Mouse (Mus musculus) forebrain, embryonic 10.5 days (tissue): ENCODE measurements around the gene Cd63. TPM values are rescaled to one million over a fixed set of nuclear protein-coding genes. Genes with fewer than 3 reads are reported as not detected.

Experiments used
- DNase-seq: peaks from one replicate; pipeline ENCODE4 v3.0.0-alpha.2; 2017; ENCODE audit warnings: low spot score; ENCODE audit errors: extremely low spot score
- H3K27ac ChIP-seq: fragments of 300-500 bp; sonication (generic); 2 replicates; pipeline ENCODE4 v1.5.1; 2016; ENCODE audit warnings: mild to moderate bottlenecking
- H3K27me3 ChIP-seq: fragments of 300-500 bp; sonication (generic); 2 replicates; pipeline ENCODE4 v1.6.1; 2016; ENCODE audit warnings: mild to moderate bottlenecking; ENCODE audit not compliant: poor library complexity, severe bottlenecking
- H3K36me3 ChIP-seq: fragments of 300-500 bp; sonication (generic); replicated peaks from 2 replicates; pipeline ENCODE4 v1.6.1; 2016; ENCODE audit warnings: mild to moderate bottlenecking, moderate library complexity
- H3K4me1 ChIP-seq: fragments of 300-500 bp; sonication (generic); 2 replicates; pipeline ENCODE4 v1.6.1; 2016
- H3K4me3 ChIP-seq: fragments of 300-500 bp; sonication (generic); 2 replicates; pipeline ENCODE4 v1.5.1; 2016; ENCODE audit warnings: mild to moderate bottlenecking, moderate library complexity
- H3K9me3 ChIP-seq: fragments of 300-500 bp; sonication (generic); 2 replicates; pipeline ENCODE4 v1.6.1; 2016; ENCODE audit warnings: mild to moderate bottlenecking, moderate library complexity
- WGBS: fragments of 180-500 bp; shearing (Covaris S2); methylation state at CpG from one replicate; pipeline ENCODE4 v1.1.7; 2016; 5-methylcytosine and 5-hydroxymethylcytosine counted together
- polyA plus RNA-seq: library from polyadenylated mRNA; unstranded; fragments of >200 nt; fragmentation: Nextera tagmentation; extraction: Ambion mirVana; gene quantifications from 2 replicates; pipeline ENCODE4 v1.2.1, GENCODE M21; 2016

The Cd63 gene
- polyA plus RNA-seq, 1 experiment from 2014 or later = 179 TPM

DNA sequence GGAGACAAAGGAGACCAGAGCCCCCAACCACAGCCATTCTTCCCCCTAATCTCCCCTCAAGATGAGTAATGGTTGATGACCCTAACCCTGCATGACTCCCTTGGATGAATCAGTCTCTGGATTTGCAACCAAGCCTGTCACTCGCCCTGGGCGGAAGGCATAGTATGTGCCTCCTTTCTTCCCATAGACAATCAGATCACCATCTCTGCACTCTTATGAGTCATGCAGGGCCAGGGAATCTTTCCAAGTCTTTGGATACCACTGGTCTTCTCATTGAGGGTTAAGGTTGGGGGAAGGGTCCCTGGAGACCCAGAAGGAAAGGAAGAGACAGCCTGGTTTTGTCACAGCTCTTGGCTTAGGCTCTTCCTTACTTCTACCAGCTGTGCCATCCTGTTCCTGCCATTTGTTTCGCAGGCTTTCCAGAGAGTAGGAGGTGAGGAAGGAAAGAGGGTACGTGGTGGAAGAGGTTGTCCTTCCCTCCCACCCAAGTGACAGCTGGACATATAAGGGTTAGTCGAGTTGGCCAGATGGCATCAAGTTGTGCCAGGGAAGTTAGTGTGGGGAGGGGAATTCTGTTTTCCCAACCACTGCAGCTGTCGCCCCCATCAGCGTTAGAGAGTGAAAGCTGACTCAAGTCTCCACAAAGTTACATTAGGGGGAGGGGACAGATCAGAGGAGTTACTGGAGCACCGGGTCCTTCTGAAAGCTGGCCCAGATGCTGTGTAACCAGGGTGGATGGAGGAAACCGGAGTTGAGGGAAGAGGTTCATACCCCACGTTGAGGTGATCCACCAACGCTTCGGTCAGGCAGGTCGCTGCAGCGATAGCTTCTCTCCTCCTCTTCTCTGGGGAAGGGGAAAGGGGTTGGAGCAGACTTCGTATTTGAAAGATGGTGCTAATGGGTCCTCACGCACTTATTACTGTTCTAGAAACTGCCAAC is 21.4 kb downstream of the Cd63 start:
- no peak for DNase-seq
- H3K27me3 ChIP-seq = peaks cover 7% of the 10 kb centered on the region
- H3K4me1 ChIP-seq = peaks cover 56% of the 10 kb centered on the region
- H3K9me3 ChIP-seq = no peaks in the 10 kb centered on the region
- H3K27ac ChIP-seq = peak overlapping the region; percentile 93
- H3K36me3 ChIP-seq = peaks cover 13% of the 10 kb centered on the region
- 76% methylated on average over 16 of the region's 16 CpGs for WGBS
- peak overlapping the region; percentile 91 for H3K4me3 ChIP-seq

DNA sequence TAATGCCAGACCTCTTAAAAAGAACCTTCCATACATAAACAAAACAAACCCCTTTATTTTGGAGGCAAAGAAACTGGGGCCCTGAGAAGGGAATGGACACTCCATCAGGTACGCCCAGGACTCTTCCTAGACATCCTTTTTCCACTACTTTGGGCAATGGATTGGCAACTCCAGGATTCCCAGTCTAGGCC is 21.9 kb downstream of the Cd63 start, which contains the start of gene Rdh5:
Rdh5 (minus strand) TSS at position 67 of the 191 bp plus-strand sequence.
- Histone ChIP-seq H3K4me1 (peaks cover 56% of the 10 kb centered on the region), H3K27me3 (peaks cover 11% of the 10 kb centered on the region), H3K9me3 (no peaks in the 10 kb centered on the region), H3K4me3 (peak within 1 kb of the TSS; percentile 91), H3K27ac (peak within 1 kb of the TSS; percentile 93), H3K36me3 (peaks cover 7% of the 10 kb centered on the region)
- no peak for DNase-seq
- WGBS = 22% methylated on average over 1 of the region's 1 CpGs

GRCm38 (mm10) chr10:128923013-128923691 is 22.4 kb downstream of the Cd63 start:
- WGBS = under 1% methylated on average over 42 of the region's 42 CpGs

GRCm38 (mm10) chr10:128923935-128924334 is 23.1 kb downstream of the Cd63 start, which contains the start of gene Bloc1s1:
TSS of gene Bloc1s1 (minus strand) at chr10:128924035.
- WGBS = 74% methylated on average over 9 of the region's 9 CpGs
- H3K4me1 ChIP-seq = peaks cover 49% of the 10 kb centered on the region
- no peaks in the 10 kb centered on the region for H3K9me3 ChIP-seq

More at GRCm38 (mm10) chr10:128923013-128923691, 22.4 kb downstream of the Cd63 start:
- peak; percentile 89 for DNase-seq
- Histone ChIP-seq H3K27ac (peak overlapping the region; percentile 93), H3K4me3 (peak overlapping the region; percentile 91), H3K36me3 (peaks cover 3% of the 10 kb centered on the region), H3K27me3 (peaks cover 15% of the 10 kb centered on the region), H3K9me3 (no peaks in the 10 kb centered on the region), H3K4me1 (peaks cover 54% of the 10 kb centered on the region)

GRCm38 (mm10) chr10:128928356-128928755 is 27.6 kb downstream of the Cd63 start:
- 33% methylated on average over 4 of the region's 4 CpGs for WGBS
- H3K36me3 ChIP-seq = no peaks in the 10 kb centered on the region
- peaks cover 12% of the 10 kb centered on the region for H3K4me1 ChIP-seq
- no peaks in the 10 kb centered on the region for H3K9me3 ChIP-seq
- no peak overlapping the region for H3K4me3 ChIP-seq
- DNase-seq = no peak
- no peak overlapping the region for H3K27ac ChIP-seq
- peaks cover 65% of the 10 kb centered on the region for H3K27me3 ChIP-seq

More at GRCm38 (mm10) chr10:128923935-128924334, 23.1 kb downstream of the Cd63 start, which contains the start of gene Bloc1s1:
- Histone ChIP-seq H3K27me3 (peaks cover 23% of the 10 kb centered on the region), H3K4me3 (peak within 1 kb of the TSS; percentile 91), H3K27ac (peak within 1 kb of the TSS; percentile 93), H3K36me3 (no peaks in the 10 kb centered on the region)
- DNase-seq = no peak

GRCm38 (mm10) chr10:128929638-128930378 is 29.0 kb downstream of the Cd63 start:
- peaks cover 15% of the 10 kb centered on the region for H3K4me1 ChIP-seq
- no peaks in the 10 kb centered on the region for H3K36me3 ChIP-seq
- WGBS = 79% methylated on average over 7 of the region's 7 CpGs
- H3K27ac ChIP-seq = no peak overlapping the region
- H3K9me3 ChIP-seq = no peaks in the 10 kb centered on the region
- H3K27me3 ChIP-seq = peaks cover 77% of the 10 kb centered on the region
- no peak overlapping the region for H3K4me3 ChIP-seq
- no peak for DNase-seq

DNA sequence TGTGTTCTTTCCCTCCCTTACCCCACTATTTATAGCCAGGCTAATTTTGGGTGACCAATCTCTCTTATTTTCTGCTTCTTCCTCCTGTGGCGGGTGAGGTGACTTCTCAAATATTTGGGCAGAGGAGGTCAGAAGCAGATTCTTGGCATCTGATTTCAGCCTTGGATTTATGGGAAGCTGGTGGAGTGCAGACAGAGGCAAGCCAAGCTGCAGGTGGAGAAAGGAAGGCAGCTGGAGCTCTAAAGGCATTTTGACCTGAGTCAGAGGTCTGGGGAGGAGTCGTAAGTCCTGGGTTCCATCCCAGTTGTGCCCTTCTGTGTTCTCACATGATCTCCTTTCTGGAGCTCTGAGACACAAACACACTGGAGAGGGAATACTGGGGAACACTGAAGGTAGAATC is 30.7 kb downstream of the Cd63 start:
- WGBS = 77% methylated on average over 2 of the region's 2 CpGs
- peaks cover 93% of the 10 kb centered on the region for H3K27me3 ChIP-seq

GRCm38 (mm10) chr10:128933574-128933973 is 32.8 kb downstream of the Cd63 start, which contains the start of gene Itga7:
TSS of gene Itga7 (plus strand) at chr10:128933818.
- 0% methylated on average over 26 of the region's 26 CpGs for whole genome bisulfite sequencing

More for the DNA sequence above, 30.7 kb downstream of the Cd63 start:
- H3K4me3 ChIP-seq = no peak overlapping the region
- H3K4me1 ChIP-seq = peaks cover 15% of the 10 kb centered on the region
- no peak for DNase-seq
- no peak overlapping the region for H3K27ac ChIP-seq
- H3K9me3 ChIP-seq = no peaks in the 10 kb centered on the region
- H3K36me3 ChIP-seq = no peaks in the 10 kb centered on the region

DNA sequence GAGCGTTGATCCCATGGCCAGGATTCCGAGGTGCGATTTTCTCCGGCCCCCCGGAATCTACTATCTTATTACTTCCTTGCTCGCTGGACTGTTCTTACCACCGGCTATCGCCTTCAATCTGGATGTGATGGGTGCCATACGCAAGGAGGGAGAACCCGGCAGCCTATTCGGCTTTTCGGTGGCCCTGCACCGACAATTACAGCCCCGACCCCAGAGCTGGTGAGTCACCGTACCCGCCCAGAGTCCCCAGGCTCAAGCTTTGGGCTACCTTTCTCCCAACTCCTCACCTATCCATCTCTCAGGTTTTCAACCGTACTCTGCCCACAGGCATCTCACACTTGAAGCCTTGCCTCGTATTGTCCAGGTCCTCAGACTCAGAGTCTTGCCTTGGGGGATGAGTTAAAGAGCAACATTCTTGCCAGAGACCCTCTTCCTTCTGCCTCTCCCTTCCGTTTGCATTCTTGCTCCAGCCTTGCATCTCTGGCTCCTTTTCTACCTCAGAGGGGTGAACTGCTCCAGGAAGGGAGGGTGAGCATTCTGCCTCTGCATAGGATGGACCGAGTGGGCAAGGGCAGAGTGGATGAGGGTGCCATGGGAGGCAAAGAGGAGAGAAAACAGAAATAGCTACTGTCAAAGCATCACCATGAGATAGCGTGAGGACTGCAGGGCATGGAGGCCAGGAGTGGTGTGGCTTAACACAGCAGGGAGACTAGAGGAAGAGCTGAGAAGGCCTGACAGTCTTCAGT is 33.4 kb downstream of the Cd63 start:
- H3K27me3 ChIP-seq = peaks cover 85% of the 10 kb centered on the region
- WGBS = 3% methylated on average over 21 of the region's 21 CpGs
- DNase-seq = no peak

More at GRCm38 (mm10) chr10:128933574-128933973, 32.8 kb downstream of the Cd63 start, which contains the start of gene Itga7:
- H3K27ac ChIP-seq = no peak within 1 kb of the TSS
- H3K4me1 ChIP-seq = peaks cover 15% of the 10 kb centered on the region
- H3K27me3 ChIP-seq = peaks cover 90% of the 10 kb centered on the region
- no peaks in the 10 kb centered on the region for H3K36me3 ChIP-seq
- peak within 1 kb of the TSS; percentile 56 for H3K4me3 ChIP-seq
- no peaks in the 10 kb centered on the region for H3K9me3 ChIP-seq
- peak; percentile 71 for DNase-seq

DNA sequence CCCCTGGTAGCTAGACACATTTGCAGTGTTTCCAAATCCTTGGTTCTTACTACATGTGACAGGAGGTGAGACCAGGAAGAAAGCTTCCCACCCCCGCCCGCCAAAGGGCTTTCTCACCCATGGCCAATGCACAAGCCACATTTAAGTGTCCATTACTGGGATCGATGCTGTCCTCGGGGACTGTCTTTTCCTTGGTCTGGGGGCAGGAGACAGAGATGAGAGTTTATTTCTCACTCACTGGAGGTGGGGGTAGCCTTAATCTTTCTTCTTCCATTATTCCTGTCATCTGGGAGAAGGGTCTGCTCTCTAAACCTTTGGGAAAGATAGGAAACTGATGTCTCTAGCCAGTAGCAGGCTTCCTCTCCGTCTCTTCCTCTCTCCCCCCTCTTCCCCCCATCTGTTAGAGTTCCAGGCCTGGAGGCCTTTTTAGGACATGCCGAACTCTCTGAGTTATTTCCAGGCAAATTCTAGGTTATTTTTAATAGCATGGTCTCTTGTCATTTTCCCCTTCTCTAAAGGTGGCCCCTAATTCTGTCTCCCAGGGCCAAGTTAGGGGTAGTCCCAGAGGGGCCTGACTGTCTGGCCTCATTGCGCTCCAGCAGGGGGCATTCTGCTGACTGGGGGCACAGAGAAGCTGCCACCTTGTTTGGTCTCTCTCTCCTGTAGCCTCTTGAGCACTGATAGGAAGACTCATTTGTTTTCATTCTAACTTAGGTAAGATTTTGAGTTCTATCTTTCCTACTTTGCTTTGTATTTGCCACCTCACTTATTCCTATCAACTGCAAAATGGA is 34.4 kb downstream of the Cd63 start:
- no peak for DNase-seq
- Histone ChIP-seq H3K27me3 (peaks cover 74% of the 10 kb centered on the region), H3K4me3 (no peak overlapping the region), H3K36me3 (no peaks in the 10 kb centered on the region), H3K27ac (no peak overlapping the region), H3K4me1 (peaks cover 15% of the 10 kb centered on the region), H3K9me3 (no peaks in the 10 kb centered on the region)
- WGBS = 56% methylated on average over 7 of the region's 7 CpGs

More for the DNA sequence above, 33.4 kb downstream of the Cd63 start:
- peak overlapping the region; percentile 56 for H3K4me3 ChIP-seq
- H3K27ac ChIP-seq = no peak overlapping the region
- no peaks in the 10 kb centered on the region for H3K9me3 ChIP-seq
- H3K4me1 ChIP-seq = peaks cover 15% of the 10 kb centered on the region
- no peaks in the 10 kb centered on the region for H3K36me3 ChIP-seq

GRCm38 (mm10) chr10:128935826-128936440 is 35.1 kb downstream of the Cd63 start:
- peaks cover 15% of the 10 kb centered on the region for H3K4me1 ChIP-seq
- H3K4me3 ChIP-seq = no peak overlapping the region
- DNase-seq = no peak
- no peak overlapping the region for H3K27ac ChIP-seq
- H3K9me3 ChIP-seq = no peaks in the 10 kb centered on the region
- 78% methylated on average over 8 of the region's 8 CpGs for whole genome bisulfite sequencing
- peaks cover 69% of the 10 kb centered on the region for H3K27me3 ChIP-seq
- no peaks in the 10 kb centered on the region for H3K36me3 ChIP-seq
